Mouse (Mus musculus): ENCODE results near the gene Trim2. TPM values are rescaled to one million over a fixed set of nuclear protein-coding genes. Genes with fewer than 3 reads are reported as not detected.

Gene Trim2
- total RNA-seq, 2 experiments from 2014 or later, result 14.7 to 15.8 TPM

DNA sequence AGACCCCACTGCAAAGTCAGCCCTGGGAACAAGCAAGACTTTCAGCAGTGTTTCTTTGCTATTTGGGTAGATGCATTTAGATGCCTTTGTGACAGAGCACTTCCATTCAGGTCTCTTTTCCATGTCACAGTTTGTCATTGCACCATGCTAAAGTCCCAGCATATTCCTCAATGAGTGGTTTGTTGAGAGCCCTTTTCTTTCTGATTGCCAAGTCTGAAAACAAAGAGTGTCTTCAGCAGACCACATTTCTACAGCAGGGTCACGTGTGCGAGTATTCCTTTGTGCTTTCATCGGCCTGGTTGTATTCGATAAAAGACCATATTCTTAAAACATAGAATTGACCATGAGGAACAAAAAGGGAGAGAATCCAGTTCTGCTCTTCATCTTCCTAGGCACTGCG, 14.4 kb downstream of the Trim2 start:
- DNase-seq (ENCODE audit: low spot score in 2 of 2), result no peak

- DNase-seq (ENCODE audit: low spot score in 2 of 2), result no peak
Observed at GRCm38 (mm10) chr3:84288931-84289330, 17.7 kb downstream of the Trim2 start.

- DNase-seq (ENCODE audit: low spot score in 2 of 2), result no peak
Observed at GRCm38 (mm10) chr3:84287256-84287655, 19.4 kb downstream of the Trim2 start.

- no peak for DNase-seq (ENCODE audit: low spot score in 2 of 2)
Observed at GRCm38 (mm10) chr3:84286311-84286710, 20.4 kb downstream of the Trim2 start.

DNA sequence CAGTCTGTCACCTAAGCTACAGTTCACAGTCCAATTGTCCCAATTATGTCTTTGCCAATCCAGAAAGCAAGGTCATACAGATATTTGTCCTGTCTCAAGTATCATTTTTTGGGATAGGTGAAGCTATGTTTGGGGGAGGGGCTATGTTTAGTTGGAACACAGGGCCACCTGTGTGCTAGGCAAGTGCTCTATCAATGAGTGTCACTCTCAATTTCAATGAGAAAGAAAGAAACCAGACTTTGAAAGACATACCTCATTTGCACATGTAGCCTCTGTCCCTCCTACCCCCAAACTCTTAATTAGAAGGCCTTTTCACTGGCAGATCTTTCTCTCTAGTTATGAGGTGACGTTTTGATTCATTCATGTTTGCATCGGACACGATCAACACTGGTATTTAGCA, 21.9 kb downstream of the Trim2 start:
- DNase-seq (ENCODE audit: low spot score in 2 of 2), result no peak

- no peak for DNase-seq (ENCODE audit: low spot score in 2 of 2)
Observed at GRCm38 (mm10) chr3:84283524-84283923, 23.2 kb downstream of the Trim2 start.

GRCm38 (mm10) chr3:84281936-84282371, 24.7 kb downstream of the Trim2 start:
- DNase-seq (ENCODE audit: low spot score in 2 of 2), result no peak

DNA sequence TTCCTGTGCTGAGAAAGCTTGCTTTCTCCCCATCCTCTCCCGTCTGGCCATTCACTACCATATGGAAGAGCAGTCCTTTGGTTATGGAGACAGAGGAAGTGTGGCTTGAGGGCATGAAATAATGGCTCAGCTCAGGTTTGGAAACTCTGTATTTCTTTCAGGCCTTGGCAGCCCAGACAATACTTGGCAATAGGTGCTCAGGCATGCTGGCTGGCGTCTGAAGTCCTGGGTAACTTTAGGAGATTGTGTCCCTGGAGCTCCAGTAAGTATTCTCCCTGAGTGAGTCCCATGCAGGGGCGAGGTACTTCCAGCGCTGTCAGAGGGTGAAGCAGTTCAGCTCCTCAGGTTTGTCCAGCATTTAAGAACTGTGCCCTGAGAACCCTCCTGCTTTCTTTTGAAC, 27.9 kb downstream of the Trim2 start:
- no peak for DNase-seq (ENCODE audit: low spot score in 2 of 2)

- DNase-seq (ENCODE audit: low spot score in 2 of 2), result no peak
Observed at GRCm38 (mm10) chr3:84275124-84275523, 31.6 kb downstream of the Trim2 start.

- DNase-seq (ENCODE audit: low spot score in 2 of 2), result no peak
Observed at GRCm38 (mm10) chr3:84272293-84273015, 34.2 kb downstream of the Trim2 start.

GRCm38 (mm10) chr3:84271794-84272193, 34.9 kb downstream of the Trim2 start:
- no peak for DNase-seq (ENCODE audit: low spot score in 2 of 2)

- no peak for DNase-seq (ENCODE audit: low spot score in 2 of 2)
Observed at GRCm38 (mm10) chr3:84271058-84271457, 35.6 kb downstream of the Trim2 start.

GRCm38 (mm10) chr3:84270624-84270995, 36.1 kb downstream of the Trim2 start:
- no peak for DNase-seq (ENCODE audit: low spot score in 2 of 2)

DNA sequence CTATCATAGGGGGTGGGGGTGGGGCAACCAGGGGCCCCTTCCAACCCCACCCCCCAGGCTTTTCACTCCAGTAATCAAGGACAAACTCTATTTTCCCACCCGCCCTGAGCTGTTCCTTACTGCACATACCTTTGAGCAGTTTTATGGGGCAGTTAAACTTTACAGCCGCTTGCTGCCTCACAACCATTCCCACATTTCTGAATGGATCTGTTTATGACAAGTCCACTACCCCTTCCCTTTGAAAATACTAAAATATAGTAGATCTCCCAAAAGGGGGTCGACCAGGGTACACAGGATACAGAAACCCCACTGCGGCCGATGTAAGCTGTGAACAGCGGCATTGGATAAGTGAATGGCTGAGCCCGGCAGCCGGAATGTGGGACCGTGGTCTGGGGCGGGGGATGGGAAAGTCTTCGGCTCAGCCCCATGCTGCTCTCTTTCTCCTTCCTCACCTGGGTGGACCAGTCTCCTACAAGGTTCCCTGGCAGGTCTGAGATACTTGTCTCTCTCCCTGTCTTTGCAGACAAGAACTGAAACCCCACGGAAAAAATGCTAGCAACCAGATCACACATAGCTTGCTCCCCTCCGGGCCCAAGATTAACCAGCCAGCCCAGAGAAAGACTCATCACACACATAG, 36.6 kb downstream of the Trim2 start:
- no peak for DNase-seq (ENCODE audit: low spot score in 2 of 2)

GRCm38 (mm10) chr3:84268434-84268833, 38.2 kb downstream of the Trim2 start:
- no peak for DNase-seq (ENCODE audit: low spot score in 2 of 2)

DNA sequence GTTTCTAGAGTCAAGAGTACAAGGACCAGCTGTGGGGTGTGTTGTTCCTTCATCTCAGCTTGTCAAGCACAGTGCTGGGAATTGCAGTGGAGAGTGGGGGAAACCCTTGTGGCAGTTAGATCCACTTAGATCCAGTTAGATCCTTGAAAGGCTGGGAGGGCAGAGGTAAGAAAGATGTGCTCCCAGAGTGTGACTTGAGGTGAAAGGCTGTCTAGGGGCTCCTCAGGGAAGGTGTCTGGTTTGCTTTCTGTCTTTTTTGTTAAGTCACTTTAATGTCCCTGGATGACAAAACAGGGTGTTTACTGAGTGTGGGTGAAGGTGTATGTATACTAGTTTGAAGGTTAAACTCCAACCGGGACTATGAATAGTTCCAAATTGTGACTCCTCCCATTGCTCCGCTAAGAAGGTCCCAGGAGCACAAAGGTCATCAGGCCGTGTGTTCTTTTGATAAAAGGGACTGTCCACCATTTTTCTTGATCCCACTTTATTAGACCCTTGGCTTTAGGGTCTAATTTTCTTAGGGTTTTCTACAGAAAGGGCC, 40.2 kb downstream of the Trim2 start:
- no peak for DNase-seq (ENCODE audit: low spot score in 2 of 2)

DNA sequence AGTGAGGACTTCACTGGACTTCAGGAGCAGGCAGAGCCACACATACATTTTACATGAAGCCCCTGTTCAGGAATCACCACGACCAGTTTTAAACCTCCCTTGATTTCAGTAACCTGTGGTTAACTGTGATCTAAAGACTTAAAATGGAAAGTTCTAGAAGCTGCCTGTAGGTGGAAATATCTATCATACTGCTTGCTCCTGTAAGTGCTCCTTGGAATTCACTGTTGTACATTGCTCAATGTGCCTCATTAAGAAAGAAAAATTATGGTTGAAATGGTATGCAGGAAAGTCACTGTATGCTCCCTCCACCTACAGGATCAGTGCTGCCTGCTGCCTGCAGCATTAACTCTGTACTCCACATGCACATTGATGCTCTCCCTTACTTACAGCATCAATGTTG, 41.6 kb downstream of the Trim2 start:
- DNase-seq (ENCODE audit: low spot score in 2 of 2), result no peak

- no peak for DNase-seq (ENCODE audit: low spot score in 2 of 2)
Observed at GRCm38 (mm10) chr3:84264395-84264794, 42.3 kb downstream of the Trim2 start.

DNA sequence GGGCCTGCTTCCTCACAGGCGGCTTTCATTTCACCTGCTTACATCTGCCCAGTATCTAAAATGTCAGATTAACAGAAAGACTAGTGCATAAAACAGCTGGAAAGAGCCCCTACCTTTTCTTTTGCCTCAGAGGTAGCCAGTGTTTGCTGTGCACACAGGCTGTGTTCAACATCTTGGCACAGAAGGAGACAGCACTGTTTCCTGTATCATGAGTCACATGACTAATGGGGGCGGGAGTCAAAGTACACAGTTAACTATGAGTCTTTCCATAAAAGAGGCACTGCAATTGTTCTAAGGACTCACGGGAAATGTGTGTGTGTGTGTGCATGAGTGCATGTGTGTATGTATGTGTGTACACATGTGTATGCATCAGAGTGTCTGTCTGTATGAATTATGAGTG, 43.9 kb downstream of the Trim2 start:
- no peak for DNase-seq (ENCODE audit: low spot score in 2 of 2)

- no peak for DNase-seq (ENCODE audit: low spot score in 2 of 2)
Observed at GRCm38 (mm10) chr3:84261863-84262262, 44.8 kb downstream of the Trim2 start.

DNA sequence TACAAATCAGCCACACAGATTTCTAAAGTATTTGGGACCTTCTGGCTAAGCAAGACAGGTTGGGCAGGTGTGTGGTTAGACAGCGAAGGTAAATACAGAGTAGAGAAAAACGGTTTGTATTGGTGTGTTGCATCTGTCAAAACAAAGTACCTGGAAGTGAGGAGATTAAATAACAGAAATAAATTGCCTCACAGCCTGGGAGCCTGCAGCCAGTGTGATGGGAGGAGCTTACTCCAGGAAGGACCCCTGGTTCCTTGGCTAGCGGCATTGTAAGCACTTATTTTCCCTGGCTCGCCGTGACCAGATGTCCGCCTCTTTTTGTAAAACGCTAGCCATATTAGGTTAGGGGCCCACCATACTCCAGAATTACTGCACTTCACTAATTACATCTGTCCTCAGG, 45.8 kb downstream of the Trim2 start:
- DNase-seq (ENCODE audit: low spot score in 2 of 2), result no peak

GRCm38 (mm10) chr3:84260024-84260535, 46.6 kb downstream of the Trim2 start:
- no peak for DNase-seq (ENCODE audit: low spot score in 2 of 2)
